Mouse (Mus musculus): ENCODE results near the gene Rasa3. TPM values are rescaled to one million over a fixed set of nuclear protein-coding genes. Genes with fewer than 3 reads are reported as not detected.
A peak's percentile ranks its signal among the peaks of the same experiment; 100 is the strongest.

The Rasa3 gene
- polyA plus RNA-seq, 1 experiment from 2014 or later, result 15.9 TPM

DNA sequence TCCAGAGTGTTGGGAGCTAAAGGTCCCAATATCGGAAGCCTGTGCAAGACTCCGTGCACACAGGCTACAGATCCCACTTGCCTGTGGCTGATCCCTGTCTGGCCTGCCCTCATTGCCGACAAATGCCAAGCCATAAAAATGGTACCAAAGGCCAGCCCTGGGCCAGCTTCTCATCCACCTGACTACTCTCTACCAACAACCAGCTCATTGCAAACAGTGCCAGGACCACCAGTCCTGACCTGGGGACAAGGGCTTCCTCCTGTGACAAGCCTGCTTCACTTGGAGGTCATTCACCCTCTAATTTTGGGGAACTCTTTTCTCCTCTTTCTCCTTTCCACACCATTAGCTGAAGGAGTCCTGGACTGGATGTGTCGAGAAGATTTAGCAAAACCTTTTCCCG lies 29.8 kb downstream of the Rasa3 start:
- H3K9me3 ChIP-seq (replicated peaks), result no peaks in the 10 kb centered on the region
- H3K4me2 ChIP-seq, result no peak overlapping the region
- DNase-seq (no peak), ATAC-seq (ENCODE audit: low read depth) (no peak)
- H3K36me3 ChIP-seq, result no peaks in the 10 kb centered on the region
- no peak overlapping the region for H3K27ac ChIP-seq
- H3K9ac ChIP-seq, result no peak overlapping the region
- 81% methylated on average over 5 of the region's 5 CpGs for WGBS (ENCODE audit: insufficient replicate concordance)
- no peaks in the 10 kb centered on the region for H3K27me3 ChIP-seq
- peaks cover 56% of the 10 kb centered on the region for H3K4me1 ChIP-seq (replicated peaks)
- no peak overlapping the region for H3K4me3 ChIP-seq (replicated peaks)

- Histone ChIP-seq H3K4me1 (replicated peaks) (peaks cover 50% of the 10 kb centered on the region), H3K9me3 (replicated peaks) (no peaks in the 10 kb centered on the region), H3K27me3 (no peaks in the 10 kb centered on the region), H3K27ac (peak overlapping the region; percentile 39; the same call in 1 of the 2 replicates), H3K9ac (no peak overlapping the region), H3K4me3 (replicated peaks) (no peak overlapping the region), H3K36me3 (no peaks in the 10 kb centered on the region), H3K4me2 (no peak overlapping the region)
- no peak for DNase-seq
- 48% methylated on average over 6 of the region's 6 CpGs for WGBS (ENCODE audit: insufficient replicate concordance)
- no peak for ATAC-seq (ENCODE audit: low read depth)
These were observed 32.3 kb downstream of the Rasa3 start for GRCm38 (mm10) chr8:13644932-13645676.

- 35% methylated on average over 6 of the region's 6 CpGs for WGBS (ENCODE audit: insufficient replicate concordance)
- Histone ChIP-seq H3K4me1 (replicated peaks) (peaks cover 41% of the 10 kb centered on the region), H3K9me3 (replicated peaks) (no peaks in the 10 kb centered on the region), H3K27ac (peak overlapping the region; percentile 39; the same call in 1 of the 2 replicates), H3K27me3 (no peaks in the 10 kb centered on the region), H3K4me3 (replicated peaks) (no peak overlapping the region), H3K36me3 (no peaks in the 10 kb centered on the region), H3K4me2 (no peak overlapping the region), H3K9ac (no peak overlapping the region)
- ATAC-seq (ENCODE audit: low read depth), result no peak
- no peak for DNase-seq
These were observed 33.2 kb downstream of the Rasa3 start for GRCm38 (mm10) chr8:13644155-13644554.

GRCm38 (mm10) chr8:13642659-13643181 lies 34.7 kb downstream of the Rasa3 start:
- H3K36me3 ChIP-seq, result no peaks in the 10 kb centered on the region
- ATAC-seq (ENCODE audit: low read depth) (0 out of 2 replicates have a peak, but pooled peaks have one; percentile 18), DNase-seq (no peak)
- H3K27ac ChIP-seq, result no peak overlapping the region
- H3K4me3 ChIP-seq (replicated peaks), result no peak overlapping the region
- H3K4me1 ChIP-seq (replicated peaks), result peaks cover 30% of the 10 kb centered on the region
- H3K9ac ChIP-seq, result no peak overlapping the region
- H3K27me3 ChIP-seq, result no peaks in the 10 kb centered on the region
- H3K4me2 ChIP-seq, result no peak overlapping the region
- WGBS (ENCODE audit: insufficient replicate concordance), result 62% methylated on average over 10 of the region's 10 CpGs
- H3K9me3 ChIP-seq (replicated peaks), result no peaks in the 10 kb centered on the region

- no peak overlapping the region for H3K4me2 ChIP-seq
- no peaks in the 10 kb centered on the region for H3K9me3 ChIP-seq (replicated peaks)
- no peaks in the 10 kb centered on the region for H3K27me3 ChIP-seq
- ATAC-seq (ENCODE audit: low read depth) (no peak), DNase-seq (no peak)
- no peak overlapping the region for H3K4me3 ChIP-seq (replicated peaks)
- no peak overlapping the region for H3K27ac ChIP-seq
- no peaks in the 10 kb centered on the region for H3K36me3 ChIP-seq
- WGBS (ENCODE audit: insufficient replicate concordance), result 70% methylated on average over 9 of the region's 9 CpGs
- H3K4me1 ChIP-seq (replicated peaks), result peaks cover 23% of the 10 kb centered on the region
- H3K9ac ChIP-seq, result no peak overlapping the region
These were observed 36.2 kb downstream of the Rasa3 start for GRCm38 (mm10) chr8:13641206-13641605.

- no peak for ATAC-seq (ENCODE audit: low read depth)
- no peaks in the 10 kb centered on the region for H3K27me3 ChIP-seq
- 68% methylated on average over 9 of the region's 9 CpGs for WGBS (ENCODE audit: insufficient replicate concordance)
- no peak overlapping the region for H3K27ac ChIP-seq
- no peak overlapping the region for H3K4me3 ChIP-seq (replicated peaks)
- H3K4me2 ChIP-seq, result no peak overlapping the region
- H3K4me1 ChIP-seq (replicated peaks), result peaks cover 16% of the 10 kb centered on the region
- DNase-seq, result no peak
- H3K36me3 ChIP-seq, result no peaks in the 10 kb centered on the region
- H3K9ac ChIP-seq, result no peak overlapping the region
- no peaks in the 10 kb centered on the region for H3K9me3 ChIP-seq (replicated peaks)
These were observed 36.9 kb downstream of the Rasa3 start for GRCm38 (mm10) chr8:13640452-13640883.

DNA sequence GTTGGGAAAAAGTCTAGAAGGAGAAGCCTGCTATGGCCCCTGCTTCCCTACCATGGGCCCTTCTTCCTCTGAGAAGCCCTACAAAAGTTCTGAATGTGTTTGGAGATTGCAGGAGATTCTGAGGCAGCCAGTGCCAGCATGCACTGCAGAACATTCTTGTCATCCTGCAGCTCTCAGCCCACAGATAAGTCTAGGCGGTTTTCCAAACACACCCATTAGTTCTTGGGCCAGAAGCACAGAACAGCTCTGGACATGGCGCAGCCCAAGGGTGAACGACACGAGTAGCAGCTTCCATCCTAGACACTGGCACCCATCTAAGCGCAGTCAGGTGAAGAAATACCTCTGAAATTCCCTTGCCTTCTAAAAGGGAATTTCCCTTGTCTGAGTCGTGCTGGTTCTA lies 44.3 kb downstream of the Rasa3 start:
- no peak overlapping the region for H3K4me2 ChIP-seq
- H3K9ac ChIP-seq, result no peak overlapping the region
- H3K36me3 ChIP-seq, result 0 out of 2 replicates have a peak, but pooled peaks cover 3% of the 10 kb centered on the region
- H3K4me1 ChIP-seq (replicated peaks), result peaks cover 15% of the 10 kb centered on the region
- DNase-seq (no peak), ATAC-seq (ENCODE audit: low read depth) (no peak)
- H3K9me3 ChIP-seq (replicated peaks), result no peaks in the 10 kb centered on the region
- H3K27ac ChIP-seq, result no peak overlapping the region
- no peak overlapping the region for H3K4me3 ChIP-seq (replicated peaks)
- no peaks in the 10 kb centered on the region for H3K27me3 ChIP-seq
- 68% methylated on average over 6 of the region's 6 CpGs for WGBS (ENCODE audit: insufficient replicate concordance)

- H3K9me3 ChIP-seq (replicated peaks), result no peaks in the 10 kb centered on the region
- H3K36me3 ChIP-seq, result peaks cover 7% of the 10 kb centered on the region
- H3K4me3 ChIP-seq (replicated peaks), result no peak overlapping the region
- H3K4me1 ChIP-seq (replicated peaks), result peaks cover 15% of the 10 kb centered on the region
- H3K27ac ChIP-seq, result no peak overlapping the region
- no peak overlapping the region for H3K9ac ChIP-seq
- H3K4me2 ChIP-seq, result no peak overlapping the region
- ATAC-seq (ENCODE audit: low read depth) (peak; percentile 64), DNase-seq (peak; percentile 5)
- no peaks in the 10 kb centered on the region for H3K27me3 ChIP-seq
- 25% methylated on average over 6 of the region's 6 CpGs for WGBS (ENCODE audit: insufficient replicate concordance)
These were observed 45.1 kb downstream of the Rasa3 start for GRCm38 (mm10) chr8:13632309-13632708.

DNA sequence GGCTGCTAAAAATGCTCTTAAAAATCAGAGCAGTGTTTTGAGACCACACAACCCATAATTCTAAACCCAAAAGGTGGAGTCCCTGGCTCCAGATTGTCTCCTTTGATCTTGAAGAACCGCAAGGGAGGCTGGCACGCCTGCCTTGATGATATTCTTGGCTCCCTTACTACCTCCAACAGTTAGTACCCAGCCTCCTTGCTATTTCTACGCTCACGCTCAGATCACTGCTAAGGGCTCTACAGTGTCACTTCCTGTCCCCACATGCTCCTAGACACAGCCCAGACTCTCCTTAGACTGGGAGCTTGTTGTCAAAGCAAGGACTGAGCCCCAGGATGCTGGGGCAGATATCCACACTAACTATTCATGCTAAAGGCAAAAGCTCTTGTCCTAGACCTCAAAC lies 46.6 kb downstream of the Rasa3 start:
- Histone ChIP-seq H3K27ac (no peak overlapping the region), H3K9me3 (replicated peaks) (no peaks in the 10 kb centered on the region; the same call in 1 of the 2 replicates), H3K36me3 (peaks cover 14% of the 10 kb centered on the region), H3K9ac (no peak overlapping the region), H3K4me1 (replicated peaks) (peaks cover 15% of the 10 kb centered on the region), H3K27me3 (no peaks in the 10 kb centered on the region), H3K4me2 (no peak overlapping the region), H3K4me3 (replicated peaks) (no peak overlapping the region)
- WGBS (ENCODE audit: insufficient replicate concordance), result 84% methylated on average over 4 of the region's 4 CpGs
- no peak for DNase-seq
- ATAC-seq (ENCODE audit: low read depth), result no peak

DNA sequence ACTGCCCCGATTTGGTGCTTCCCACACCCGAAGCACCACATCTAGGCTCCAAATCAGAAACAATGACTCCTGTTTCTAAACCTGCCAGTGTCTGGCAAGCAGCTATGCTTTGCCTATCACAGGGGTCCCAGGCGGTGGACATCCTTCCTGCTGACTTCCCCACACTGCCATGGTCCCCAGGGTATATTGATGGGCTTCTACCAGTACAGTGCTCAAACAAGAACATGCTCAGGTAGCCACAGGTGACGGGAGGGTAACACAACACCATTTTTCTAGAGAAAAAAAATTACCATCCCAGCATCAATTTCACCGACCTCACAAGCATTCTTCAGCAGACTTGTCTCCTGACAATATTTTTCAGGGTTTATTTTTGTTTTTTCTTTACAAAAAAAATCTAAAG lies 47.2 kb downstream of the Rasa3 start:
- Histone ChIP-seq H3K9ac (no peak overlapping the region), H3K9me3 (replicated peaks) (no peaks in the 10 kb centered on the region; the same call in 1 of the 2 replicates), H3K4me1 (replicated peaks) (peaks cover 15% of the 10 kb centered on the region), H3K36me3 (peaks cover 14% of the 10 kb centered on the region), H3K4me3 (replicated peaks) (no peak overlapping the region), H3K27me3 (no peaks in the 10 kb centered on the region), H3K27ac (no peak overlapping the region), H3K4me2 (no peak overlapping the region)
- DNase-seq (no peak), ATAC-seq (ENCODE audit: low read depth) (no peak)
- WGBS (ENCODE audit: insufficient replicate concordance), result 69% methylated on average over 5 of the region's 5 CpGs

DNA sequence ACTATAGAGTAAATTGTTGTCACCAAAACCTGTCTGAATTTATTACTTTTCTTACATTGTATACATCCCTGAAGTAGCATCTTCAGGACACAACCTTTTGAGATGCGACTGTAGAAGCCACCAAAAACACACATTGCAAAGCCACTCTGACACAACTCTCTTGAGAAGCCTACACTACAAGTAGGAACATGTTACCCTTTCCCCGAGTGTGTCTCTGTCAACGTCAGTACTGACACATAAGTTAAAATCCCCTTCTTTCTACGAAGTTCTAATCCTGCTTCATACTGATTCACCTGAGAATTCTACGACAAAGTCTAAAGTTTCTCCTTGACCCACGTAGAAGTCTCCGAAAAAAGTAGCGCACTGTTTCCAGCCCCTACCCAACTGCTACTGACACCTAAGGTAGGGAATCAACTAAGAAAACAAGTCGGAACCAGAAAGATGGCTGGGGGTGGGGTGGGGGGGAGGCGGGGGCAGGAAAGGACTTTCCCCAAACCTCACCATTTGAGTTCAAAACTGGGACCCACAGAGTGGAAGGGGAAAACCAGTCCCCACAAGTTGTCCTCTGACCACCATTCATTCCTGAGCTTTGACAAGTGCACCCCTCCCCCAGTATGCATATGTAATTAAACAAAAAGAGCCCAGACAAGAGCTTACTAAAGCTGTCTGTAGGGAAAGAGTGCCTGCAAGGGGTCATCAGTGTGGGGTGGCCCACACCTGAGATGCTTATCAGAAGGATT lies 47.9 kb downstream of the Rasa3 start:
- Histone ChIP-seq H3K4me1 (replicated peaks) (peaks cover 18% of the 10 kb centered on the region), H3K4me3 (replicated peaks) (no peak overlapping the region), H3K9ac (no peak overlapping the region), H3K27me3 (no peaks in the 10 kb centered on the region), H3K27ac (no peak overlapping the region), H3K9me3 (replicated peaks) (no peaks in the 10 kb centered on the region; the same call in 1 of the 2 replicates), H3K4me2 (no peak overlapping the region), H3K36me3 (peaks cover 14% of the 10 kb centered on the region)
- DNase-seq (no peak), ATAC-seq (ENCODE audit: low read depth) (no peak)
- 78% methylated on average over 10 of the region's 10 CpGs for WGBS (ENCODE audit: insufficient replicate concordance)

All from liver, embryonic 13.5 days (tissue).